Mouse (Mus musculus) embryonic fibroblast, embryonic 13.5 days (primary cell): ENCODE data around the gene Sgpp2.

Experiments used
- CTCF ChIP-seq: IDR thresholded peaks from 2 replicates; pipeline ENCODE4 v1.5.1; 2011; ENCODE audit warnings: mild to moderate bottlenecking, control low read depth, low read length, moderate library complexity, borderline replicate concordance; ENCODE audit not compliant: insufficient read depth
- POLR2A ChIP-seq: IDR thresholded peaks from 2 replicates; pipeline ENCODE4 v1.6.1; 2011; ENCODE audit warnings: low read depth, mild to moderate bottlenecking, control low read depth, low read length, moderate library complexity

DNA sequence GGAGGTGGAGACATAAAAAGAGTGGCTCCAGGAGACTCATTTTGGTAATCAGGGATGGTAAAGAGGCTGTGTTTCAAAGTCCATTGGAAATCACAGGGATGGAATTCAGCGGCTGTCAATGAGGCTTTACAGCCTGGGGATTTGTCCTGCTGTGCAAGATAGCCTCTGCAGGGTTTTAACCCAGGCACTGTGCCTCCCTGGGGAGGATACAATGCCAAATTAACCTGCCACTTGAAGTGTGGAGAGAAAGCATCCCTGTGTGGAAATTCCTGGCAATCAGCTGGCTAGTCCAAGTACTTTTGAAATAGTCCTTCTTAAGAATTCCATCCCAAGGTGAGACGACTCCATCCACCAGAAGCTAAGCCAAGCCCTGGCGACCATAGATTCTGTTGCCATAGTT, 78.7 kb downstream of the Sgpp2 start:
- no peak for TF ChIP-seq POLR2A
- no peak for TF ChIP-seq CTCF
